Mouse (Mus musculus): ENCODE results near the gene Arhgap15.

DNA sequence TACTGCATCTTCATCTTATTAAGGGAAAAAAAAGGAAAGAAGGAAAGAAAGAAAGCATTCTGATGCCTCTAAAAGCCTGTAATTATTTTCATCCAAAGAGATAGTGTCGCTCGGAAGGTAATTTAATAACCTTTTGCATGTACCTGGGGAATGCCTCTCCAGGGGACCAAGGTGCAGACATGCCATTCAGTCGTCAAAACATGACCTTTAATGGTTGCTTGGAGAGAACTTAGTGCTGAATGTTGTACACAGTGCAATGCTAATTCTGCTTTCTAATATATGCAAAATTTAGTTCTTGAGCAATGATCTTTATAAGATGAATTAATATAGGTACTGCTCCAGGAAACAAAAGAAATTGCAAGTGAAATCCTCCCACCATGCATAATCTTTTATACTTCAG is 239.3 kb downstream of the Arhgap15 start:
- TF ChIP-seq CTCF (IDR thresholded peaks at IDR 0.05; ENCODE audit: extremely low read depth, insufficient read length, insufficient replicate concordance, low read depth, low read length) (no peak), POLR2A (IDR thresholded peaks at IDR 0.05; ENCODE audit: low read depth, low read length) (no peak)

Measured in small intestine, adult 2 months (tissue).